Mouse (Mus musculus): ENCODE results near the gene Lyst. TPM values are rescaled to one million over a fixed set of nuclear protein-coding genes. Genes with fewer than 3 reads are reported as not detected.
A peak's percentile ranks its signal among the peaks of the same experiment; 100 is the strongest.
"Not testable (repeated sequence)": the region's sequence is repeated elsewhere in the genome, so short reads cannot be mapped to it uniquely, and the experiment has no call there.

Lyst gene
- 3.2 and 4.6 TPM in 2 replicates for polyA plus RNA-seq (2015; fragmentation: Nextera tagmentation; extraction: Ambion mirVana)

- peak within 1 kb of the TSS; percentile 81 for H3K9ac ChIP-seq (replicated peaks; ENCODE audit: low read length)
- H3K4me3 ChIP-seq (ENCODE audit: low read length): peak within 1 kb of the TSS; percentile 89
- no peaks in the 10 kb centered on the region for H3K27me3 ChIP-seq (ENCODE audit: insufficient read depth, low read length)
- H3K36me3 ChIP-seq (ENCODE audit: insufficient read depth, low read length): no peaks in the 10 kb centered on the region
- ATAC-seq (ENCODE audit: low FRiP score, low TSS enrichment): peak; percentile 98
- H3K27ac ChIP-seq (ENCODE audit: low read length): peak within 1 kb of the TSS; percentile 84
- WGBS: under 1% methylated on average over 84 of the region's 88 CpGs
- peak within 1 kb of the TSS; percentile 89 for H3K4me2 ChIP-seq (replicated peaks; ENCODE audit: low read depth, low read length)
- H3K9me3 ChIP-seq (ENCODE audit: low read length): no peaks in the 10 kb centered on the region
- peaks cover 14% of the 10 kb centered on the region for H3K4me1 ChIP-seq (ENCODE audit: insufficient read depth, low read length)
Measured at GRCm38 (mm10) chr13:13590048-13591011, at the start of gene Lyst. Gene Lyst (plus strand): TSS chr13:13590397.

GRCm38 (mm10) chr13:13543073-13543472 is 47.1 kb upstream of the Lyst start:
- not testable (repeated sequence) for H3K27ac ChIP-seq (ENCODE audit: low read length); H3K9me3 ChIP-seq (ENCODE audit: low read length); ATAC-seq (ENCODE audit: low FRiP score, low TSS enrichment); H3K4me2 ChIP-seq (replicated peaks; ENCODE audit: low read depth, low read length); H3K36me3 ChIP-seq (ENCODE audit: insufficient read depth, low read length); H3K4me3 ChIP-seq (ENCODE audit: low read length); H3K9ac ChIP-seq (replicated peaks; ENCODE audit: low read length); H3K27me3 ChIP-seq (ENCODE audit: insufficient read depth, low read length)
- 95% methylated on average over 10 of the region's 10 CpGs for WGBS
- H3K4me1 ChIP-seq (ENCODE audit: insufficient read depth, low read length): peaks cover 14% of the 10 kb centered on the region; the same call in 1 of the 2 replicates

- 73% methylated on average over 3 of the region's 3 CpGs for WGBS
- ATAC-seq (ENCODE audit: low FRiP score, low TSS enrichment): no peak
Measured at GRCm38 (mm10) chr13:13546792-13547191, 43.4 kb upstream of the Lyst start.

GRCm38 (mm10) chr13:13547889-13548288 is 42.3 kb upstream of the Lyst start:
- Histone ChIP-seq H3K4me2 (replicated peaks; ENCODE audit: low read depth, low read length) (no peak overlapping the region), H3K36me3 (ENCODE audit: insufficient read depth, low read length) (no peaks in the 10 kb centered on the region), H3K4me3 (ENCODE audit: low read length) (no peak overlapping the region), H3K4me1 (ENCODE audit: insufficient read depth, low read length) (peaks cover 10% of the 10 kb centered on the region; the same call in 1 of the 2 replicates), H3K27ac (ENCODE audit: low read length) (no peak overlapping the region), H3K27me3 (ENCODE audit: insufficient read depth, low read length) (no peaks in the 10 kb centered on the region), H3K9me3 (ENCODE audit: low read length) (0 out of 2 replicates have a peak, but pooled peaks cover 4% of the 10 kb centered on the region), H3K9ac (replicated peaks; ENCODE audit: low read length) (no peak overlapping the region)
- ATAC-seq (ENCODE audit: low FRiP score, low TSS enrichment): no peak
- WGBS: 86% methylated on average over 4 of the region's 4 CpGs

More at GRCm38 (mm10) chr13:13546792-13547191, 43.4 kb upstream of the Lyst start:
- Histone ChIP-seq H3K27me3 (ENCODE audit: insufficient read depth, low read length) (no peaks in the 10 kb centered on the region), H3K27ac (ENCODE audit: low read length) (no peak overlapping the region), H3K4me1 (ENCODE audit: insufficient read depth, low read length) (peaks cover 10% of the 10 kb centered on the region; the same call in 1 of the 2 replicates), H3K36me3 (ENCODE audit: insufficient read depth, low read length) (no peaks in the 10 kb centered on the region), H3K9ac (replicated peaks; ENCODE audit: low read length) (no peak overlapping the region), H3K4me3 (ENCODE audit: low read length) (no peak overlapping the region), H3K9me3 (ENCODE audit: low read length) (0 out of 2 replicates have a peak, but pooled peaks cover 4% of the 10 kb centered on the region), H3K4me2 (replicated peaks; ENCODE audit: low read depth, low read length) (no peak overlapping the region)

GRCm38 (mm10) chr13:13548431-13549190 is 41.6 kb upstream of the Lyst start:
- H3K36me3 ChIP-seq (ENCODE audit: insufficient read depth, low read length): no peaks in the 10 kb centered on the region
- WGBS: 81% methylated on average over 6 of the region's 6 CpGs
- no peak overlapping the region for H3K9ac ChIP-seq (replicated peaks; ENCODE audit: low read length)
- no peak overlapping the region for H3K4me2 ChIP-seq (replicated peaks; ENCODE audit: low read depth, low read length)
- ATAC-seq (ENCODE audit: low FRiP score, low TSS enrichment): no peak
- H3K4me1 ChIP-seq (ENCODE audit: insufficient read depth, low read length): peaks cover 10% of the 10 kb centered on the region; the same call in 1 of the 2 replicates
- H3K27ac ChIP-seq (ENCODE audit: low read length): no peak overlapping the region
- H3K27me3 ChIP-seq (ENCODE audit: insufficient read depth, low read length): no peaks in the 10 kb centered on the region
- no peak overlapping the region for H3K4me3 ChIP-seq (ENCODE audit: low read length)
- H3K9me3 ChIP-seq (ENCODE audit: low read length): 0 out of 2 replicates have a peak, but pooled peaks cover 4% of the 10 kb centered on the region

GRCm38 (mm10) chr13:13549687-13550660 is 40.2 kb upstream of the Lyst start:
- Histone ChIP-seq H3K9ac (replicated peaks; ENCODE audit: low read length) (no peak overlapping the region), H3K27me3 (ENCODE audit: insufficient read depth, low read length) (no peaks in the 10 kb centered on the region), H3K4me2 (replicated peaks; ENCODE audit: low read depth, low read length) (no peak overlapping the region), H3K4me1 (ENCODE audit: insufficient read depth, low read length) (peaks cover 10% of the 10 kb centered on the region; the same call in 1 of the 2 replicates), H3K9me3 (ENCODE audit: low read length) (no peaks in the 10 kb centered on the region), H3K36me3 (ENCODE audit: insufficient read depth, low read length) (no peaks in the 10 kb centered on the region), H3K27ac (ENCODE audit: low read length) (no peak overlapping the region), H3K4me3 (ENCODE audit: low read length) (no peak overlapping the region)
- no peak for ATAC-seq (ENCODE audit: low FRiP score, low TSS enrichment)
- WGBS: 69% methylated on average over 9 of the region's 9 CpGs

- H3K27ac ChIP-seq (ENCODE audit: low read length): no peak overlapping the region
- no peak for ATAC-seq (ENCODE audit: low FRiP score, low TSS enrichment)
- H3K4me1 ChIP-seq (ENCODE audit: insufficient read depth, low read length): peaks cover 3% of the 10 kb centered on the region; the same call in 1 of the 2 replicates
- no peaks in the 10 kb centered on the region for H3K9me3 ChIP-seq (ENCODE audit: low read length)
- WGBS: 64% methylated on average over 3 of the region's 3 CpGs
- no peaks in the 10 kb centered on the region for H3K27me3 ChIP-seq (ENCODE audit: insufficient read depth, low read length)
- no peak overlapping the region for H3K4me2 ChIP-seq (replicated peaks; ENCODE audit: low read depth, low read length)
- H3K4me3 ChIP-seq (ENCODE audit: low read length): no peak overlapping the region
- H3K36me3 ChIP-seq (ENCODE audit: insufficient read depth, low read length): no peaks in the 10 kb centered on the region
- H3K9ac ChIP-seq (replicated peaks; ENCODE audit: low read length): no peak overlapping the region
Measured at GRCm38 (mm10) chr13:13552020-13552419, 38.2 kb upstream of the Lyst start.

- Histone ChIP-seq H3K36me3 (ENCODE audit: insufficient read depth, low read length) (no peaks in the 10 kb centered on the region), H3K27ac (ENCODE audit: low read length) (no peak overlapping the region), H3K9ac (replicated peaks; ENCODE audit: low read length) (no peak overlapping the region), H3K9me3 (ENCODE audit: low read length) (no peaks in the 10 kb centered on the region), H3K4me1 (ENCODE audit: insufficient read depth, low read length) (peaks cover 3% of the 10 kb centered on the region; the same call in 1 of the 2 replicates), H3K4me3 (ENCODE audit: low read length) (no peak overlapping the region), H3K27me3 (ENCODE audit: insufficient read depth, low read length) (no peaks in the 10 kb centered on the region), H3K4me2 (replicated peaks; ENCODE audit: low read depth, low read length) (no peak overlapping the region)
- ATAC-seq (ENCODE audit: low FRiP score, low TSS enrichment): no peak
- WGBS: 83% methylated on average over 1 of the region's 1 CpGs
Measured at GRCm38 (mm10) chr13:13553660-13554059, 36.5 kb upstream of the Lyst start.

- Histone ChIP-seq H3K4me1 (ENCODE audit: insufficient read depth, low read length) (no peaks in the 10 kb centered on the region; the same call in 1 of the 2 replicates), H3K9me3 (ENCODE audit: low read length) (no peaks in the 10 kb centered on the region), H3K27ac (ENCODE audit: low read length) (no peak overlapping the region), H3K4me2 (replicated peaks; ENCODE audit: low read depth, low read length) (no peak overlapping the region), H3K4me3 (ENCODE audit: low read length) (no peak overlapping the region), H3K9ac (replicated peaks; ENCODE audit: low read length) (no peak overlapping the region), H3K27me3 (ENCODE audit: insufficient read depth, low read length) (no peaks in the 10 kb centered on the region), H3K36me3 (ENCODE audit: insufficient read depth, low read length) (no peaks in the 10 kb centered on the region)
- WGBS: 92% methylated on average over 3 of the region's 3 CpGs
- ATAC-seq (ENCODE audit: low FRiP score, low TSS enrichment): no peak
Measured at GRCm38 (mm10) chr13:13555196-13555595, 35.0 kb upstream of the Lyst start.
